Mouse (Mus musculus): Measurements from ENCODE around the gene Stpg4.

The Stpg4 gene

DNA sequence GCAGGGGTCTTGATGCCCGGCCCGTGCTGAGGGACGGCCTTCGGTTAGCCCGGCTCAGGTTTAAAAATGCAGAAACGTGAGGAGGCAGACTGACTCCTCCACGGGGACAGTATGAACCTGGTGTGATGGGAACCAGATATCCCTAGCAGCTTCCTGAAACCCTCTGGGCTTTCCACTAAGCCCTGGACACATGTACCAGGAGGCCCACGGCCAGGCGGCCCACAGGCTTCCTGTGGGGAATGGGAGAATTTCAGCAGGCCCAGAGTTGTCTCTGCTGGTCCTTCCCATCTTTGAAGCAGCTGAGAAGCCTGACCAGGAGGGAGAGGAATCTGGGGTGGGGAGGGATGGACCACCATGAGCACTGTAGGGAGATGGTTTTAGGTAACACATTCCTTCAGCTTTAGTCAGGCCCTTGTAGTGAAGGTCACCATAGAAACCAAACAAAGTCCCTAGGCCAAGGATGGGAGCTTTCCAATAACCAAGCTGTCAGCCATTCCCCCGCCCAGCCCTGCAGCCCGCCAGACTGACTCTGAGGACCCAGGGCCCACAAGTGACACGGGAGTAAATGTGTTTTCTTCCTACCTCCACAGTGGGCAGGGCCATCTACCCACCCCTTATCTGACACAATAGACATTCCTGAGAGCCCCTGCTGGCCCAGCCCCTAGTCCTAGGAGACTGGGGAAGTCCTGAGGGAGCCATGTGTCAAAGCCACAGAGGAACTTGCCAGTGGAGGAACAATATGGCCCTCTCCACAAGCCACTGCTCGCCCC, 76.9 kb downstream of the Stpg4 start:
- no peak for DNase-seq (ENCODE audit: low spot score)

DNA sequence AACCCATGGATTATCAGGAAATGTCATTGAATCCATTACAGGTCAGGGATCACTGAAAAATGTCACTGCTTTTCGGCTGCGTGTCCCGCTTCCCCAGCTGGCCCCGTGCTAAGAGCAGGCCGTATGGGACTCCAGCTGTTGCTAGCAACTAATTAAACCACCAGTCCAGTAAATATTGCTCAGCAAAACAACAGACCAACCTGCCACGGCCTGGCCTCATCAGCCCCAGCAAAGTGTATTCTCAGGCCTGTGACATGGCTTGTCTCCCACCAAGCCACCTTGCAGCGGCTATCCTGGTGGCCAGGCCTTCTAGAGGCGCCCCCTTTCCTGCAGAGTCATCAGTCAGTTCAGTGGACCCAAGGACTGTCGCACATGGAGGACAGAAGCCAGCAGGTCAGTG, 78.0 kb downstream of the Stpg4 start:
- DNase-seq (ENCODE audit: low spot score) = no peak

DNA sequence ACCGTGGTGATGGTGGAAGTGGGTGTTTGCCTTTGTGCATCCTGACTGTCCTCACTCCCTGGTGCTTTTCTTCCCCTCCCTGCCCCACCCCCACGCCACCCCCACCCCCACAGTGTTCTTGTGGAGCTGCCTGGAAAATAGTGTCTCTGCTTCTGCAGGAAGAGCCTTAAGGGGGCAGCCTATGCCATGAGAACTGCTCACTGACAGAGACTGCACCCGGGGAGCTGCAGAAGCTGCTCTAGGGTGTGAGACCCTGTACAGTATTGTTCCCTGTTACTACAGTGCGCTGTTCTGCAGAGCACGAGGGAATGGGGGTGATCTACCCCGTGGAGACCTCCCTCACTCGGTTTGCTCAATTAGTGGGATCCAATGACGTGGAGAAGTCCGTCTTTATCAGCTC, 78.5 kb downstream of the Stpg4 start:
- DNase-seq (ENCODE audit: low spot score) = no peak

DNA sequence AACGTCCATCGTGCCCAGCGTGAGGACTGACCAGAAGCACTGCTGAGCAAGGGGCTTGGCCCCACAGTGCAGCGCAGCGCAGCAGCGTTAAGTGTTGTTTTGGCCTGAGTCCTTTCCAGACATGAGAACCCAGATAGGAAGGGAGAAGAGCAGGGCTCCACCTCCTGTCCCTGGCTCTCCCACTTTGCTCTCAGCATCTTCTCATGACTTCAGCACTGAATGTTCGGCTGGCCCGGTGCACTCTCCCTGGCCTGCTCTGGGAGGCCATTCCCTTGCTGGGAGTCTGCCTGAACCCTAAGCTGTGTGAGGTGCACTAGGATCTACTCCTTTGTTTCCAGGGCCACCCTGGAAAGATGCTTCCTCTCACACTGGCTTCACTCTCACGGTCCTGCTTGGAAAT, 79.2 kb downstream of the Stpg4 start:
- DNase-seq (ENCODE audit: low spot score) = no peak

DNA sequence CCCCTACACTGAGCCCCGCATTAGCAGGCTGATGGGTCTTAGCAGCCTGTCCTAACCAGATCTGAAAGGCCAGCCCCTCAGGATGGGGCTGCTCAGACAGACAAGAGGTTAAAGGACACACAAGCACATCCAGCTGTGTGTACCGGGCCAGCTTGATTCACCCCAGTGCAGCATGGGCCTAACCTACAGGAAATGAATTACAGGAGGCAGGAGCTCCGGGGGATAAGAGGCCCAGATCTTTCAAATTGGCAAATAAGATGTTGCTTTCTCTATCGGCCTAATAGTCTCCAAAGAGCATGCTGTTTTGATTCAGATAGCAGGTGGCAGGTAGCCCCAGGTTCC, 82.3 kb downstream of the Stpg4 start:
- DNase-seq (ENCODE audit: low spot score) = no peak

DNA sequence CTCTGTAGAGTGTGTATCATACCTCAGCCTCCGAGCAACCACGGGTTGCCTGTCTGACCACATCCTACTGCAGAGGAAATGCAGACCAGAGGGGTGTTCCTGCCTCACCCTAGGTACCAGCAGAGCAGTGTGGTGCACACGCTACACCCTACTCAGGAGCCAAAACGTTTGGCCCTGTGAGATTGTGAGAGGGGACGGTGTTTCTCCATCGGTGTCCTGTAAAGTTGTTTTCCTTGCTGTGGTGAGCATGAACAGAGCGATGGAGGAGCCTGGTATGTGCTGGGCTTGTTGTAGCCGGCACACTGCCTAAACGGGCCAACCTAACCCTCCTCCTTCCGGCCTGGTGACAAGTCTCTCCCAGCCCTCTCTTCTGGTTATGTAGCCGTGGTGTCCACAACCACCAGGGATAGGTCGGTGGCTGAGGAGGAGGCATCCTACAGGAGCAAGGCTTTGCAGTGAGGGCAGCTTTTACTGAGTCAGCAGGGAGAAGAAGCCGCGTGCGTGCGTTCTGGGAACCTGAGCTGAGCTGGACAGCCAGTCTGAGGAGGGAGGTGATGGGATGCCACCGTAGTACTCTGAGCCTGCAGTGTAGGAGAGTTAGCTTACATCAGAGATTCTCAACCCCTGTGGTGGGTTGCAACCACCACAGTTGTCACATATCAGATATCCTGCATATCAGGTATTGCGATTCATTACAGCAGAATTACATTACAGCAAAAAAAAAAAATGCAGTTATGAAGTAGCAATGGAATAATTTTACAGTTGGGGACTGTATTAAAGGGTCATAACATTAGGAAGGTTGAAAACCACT, 82.9 kb downstream of the Stpg4 start:
- no peak for DNase-seq (ENCODE audit: low spot score)

DNA sequence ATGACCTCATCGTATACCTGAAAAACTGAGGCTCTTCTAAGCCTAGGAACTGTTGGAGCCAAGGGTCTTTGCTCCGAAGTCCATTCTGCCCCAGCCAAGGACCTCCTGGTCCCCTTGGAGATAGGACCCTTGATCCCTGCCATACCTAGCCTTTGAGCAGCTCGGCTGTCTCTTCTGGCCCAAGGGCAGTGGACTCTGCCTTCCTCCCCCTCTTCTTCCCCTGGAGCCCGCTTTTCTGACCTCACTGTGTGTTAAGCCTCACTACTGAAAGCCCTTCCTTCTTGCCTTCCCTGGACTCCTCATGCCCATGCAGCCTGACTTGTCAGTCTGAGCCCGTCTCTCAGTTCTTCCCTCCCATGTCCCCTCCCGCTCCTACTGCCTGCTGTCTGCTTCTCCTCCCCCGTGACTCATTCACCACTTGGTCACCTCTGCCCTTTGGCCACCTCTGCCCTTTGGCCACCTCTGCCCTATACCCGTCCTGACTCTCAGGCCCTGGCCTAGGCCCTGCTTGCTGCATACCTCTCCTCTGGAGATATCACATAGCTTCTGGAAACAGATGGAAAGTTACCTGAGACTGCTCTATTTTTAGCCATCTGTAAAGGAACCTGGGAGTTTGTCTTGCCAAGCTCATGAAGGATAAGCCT, 84.4 kb downstream of the Stpg4 start:
- DNase-seq (ENCODE audit: low spot score) = no peak

Measured in urinary bladder, postnatal 25 days (tissue).